Comparison of ENCODE assay signal across 8 mouse cellular contexts in genomic region chr1:97833466-97834353, GRCm38 (mm10).
A peak's percentile ranks its signal among the peaks of the same experiment; 100 is the strongest.
DNase-seq lines count a peak whose midpoint lies in the region; ATAC-seq and TF ChIP-seq lines count a peak whose summit lies in the region.

No protein-coding gene starts in this region.

- H3K9ac ChIP-seq in intestine, embryonic 14.5 days (ENCODE audit: low read length), result no peak overlapping the region
- H3K9ac ChIP-seq in intestine, postnatal 0 days (ENCODE audit: low read depth, low read length), result no peak overlapping the region
- no peak overlapping the region for H3K9ac ChIP-seq in heart, adult 2 months (ENCODE audit: low read depth, low read length)

- no peaks in the 10 kb centered on the region for H3K27me3 ChIP-seq in intestine, embryonic 14.5 days (replicated peaks; ENCODE audit: control insufficient read depth, insufficient read depth, low read length)
- no peaks in the 10 kb centered on the region for H3K27me3 ChIP-seq in intestine, postnatal 0 days (replicated peaks; ENCODE audit: control insufficient read depth, insufficient read depth, low read length)
- H3K27me3 ChIP-seq in heart, adult 2 months (ENCODE audit: control insufficient read depth, insufficient read depth, low read length), result no peaks in the 10 kb centered on the region
- H3K27me3 ChIP-seq in small intestine, adult 2 months (ENCODE audit: control insufficient read depth, insufficient read depth, low read length), result no peaks in the 10 kb centered on the region

- H3K4me1 ChIP-seq in intestine, embryonic 14.5 days (replicated peaks; ENCODE audit: control insufficient read depth, insufficient read depth, low read length), result no peaks in the 10 kb centered on the region
- H3K4me1 ChIP-seq in intestine, postnatal 0 days (replicated peaks; ENCODE audit: control insufficient read depth, insufficient read depth, low read length), result no peaks in the 10 kb centered on the region
- H3K4me1 ChIP-seq in heart, adult 2 months (ENCODE audit: control insufficient read depth, insufficient read depth, low read length), result peaks cover 8% of the 10 kb centered on the region
- no peaks in the 10 kb centered on the region for H3K4me1 ChIP-seq in small intestine, adult 2 months (ENCODE audit: control insufficient read depth, insufficient read depth, insufficient read length, low read length)

- no peak for TF ChIP-seq EP300 in heart, adult 2 months (IDR thresholded peaks at IDR 0.05; ENCODE audit: insufficient read depth, low read depth, low read length)

- no peaks in the 10 kb centered on the region for H3K79me2 ChIP-seq in heart, adult 2 months (replicated peaks; ENCODE audit: control insufficient read depth, insufficient read depth, low read length)

- peak overlapping the region; percentile 16; the same call in 1 of the 2 replicates for H3K27ac ChIP-seq in intestine, embryonic 14.5 days (ENCODE audit: low read depth)
- H3K27ac ChIP-seq in intestine, postnatal 0 days (ENCODE audit: low read depth, low read length), result no peak overlapping the region
- peak overlapping the region; percentile 44 for H3K27ac ChIP-seq in heart, adult 2 months
- peak overlapping the region; percentile 37; the same call in 1 of the 2 replicates for H3K27ac ChIP-seq in small intestine, adult 2 months (ENCODE audit: insufficient read depth, low read depth, low read length)

- ATAC-seq in intestine, embryonic 14.5 days (replicated peaks; ENCODE audit: low FRiP score, low TSS enrichment, low read depth), result no peak
- no peak for ATAC-seq in intestine, postnatal 0 days
- no peak for ATAC-seq in erythroid progenitor cell, adult 5-6 weeks (replicated peaks; ENCODE audit: low FRiP score, poor library complexity, severe bottlenecking)

- WGBS in intestine, embryonic 14.5 days, result 80% methylated on average over 5 of the region's 5 CpGs
- 61% methylated on average over 5 of the region's 5 CpGs for WGBS in intestine, postnatal 0 days
- 34% methylated on average over 5 of the region's 5 CpGs for WGBS in heart, adult 2 months
- WGBS in small intestine, adult 2 months, result 74% methylated on average over 5 of the region's 5 CpGs

- intact Hi-C loops in heart, adult 2 months (cut with DNase I), result no loop called here

- DNase-seq in intestine, embryonic 14.5 days (ENCODE audit: low spot score), result no peak
- DNase-seq in cerebellum, postnatal 14 days, result peak; percentile 83 to 89
- peak; percentile 39 to 51 for DNase-seq in heart, adult 2 months
- DNase-seq in kidney, postnatal 4 days, result peak; percentile 46 to 72
- no peak for DNase-seq in spleen, adult 18-20 months

- H3K4me3 ChIP-seq in intestine, embryonic 14.5 days (ENCODE audit: low read depth, low read length), result no peak overlapping the region
- H3K4me3 ChIP-seq in intestine, postnatal 0 days (ENCODE audit: low read depth, low read length), result no peak overlapping the region
- no peak overlapping the region for H3K4me3 ChIP-seq in heart, adult 2 months
- no peak overlapping the region for H3K4me3 ChIP-seq in small intestine, adult 2 months (ENCODE audit: low read depth, low read length)

- no peak for TF ChIP-seq CTCF in intestine, postnatal 0 days (IDR thresholded peaks at IDR 0.05; ENCODE audit: low read depth)
- TF ChIP-seq CTCF in heart, adult 2 months (IDR thresholded peaks at IDR 0.05), result no peak
- TF ChIP-seq CTCF in small intestine, adult 2 months (IDR thresholded peaks at IDR 0.05; ENCODE audit: extremely low read depth, insufficient read length, insufficient replicate concordance, low read depth, low read length), result no peak

- 0 out of 2 replicates have a peak, but pooled peaks cover 2% of the 10 kb centered on the region for H3K36me3 ChIP-seq in intestine, embryonic 14.5 days (ENCODE audit: control insufficient read depth, insufficient read depth, low read length)
- H3K36me3 ChIP-seq in intestine, postnatal 0 days (ENCODE audit: control insufficient read depth, insufficient read depth), result peaks cover 7% of the 10 kb centered on the region; the same call in 1 of the 2 replicates
- peaks cover 13% of the 10 kb centered on the region for H3K36me3 ChIP-seq in heart, adult 2 months (ENCODE audit: control insufficient read depth, insufficient read depth, low read length)
- H3K36me3 ChIP-seq in small intestine, adult 2 months (ENCODE audit: control insufficient read depth, insufficient read depth, low read length), result no peaks in the 10 kb centered on the region

- no peak for TF ChIP-seq POLR2A in heart, adult 2 months (IDR thresholded peaks at IDR 0.05; ENCODE audit: insufficient read depth, low read depth, low read length)
- TF ChIP-seq POLR2A in small intestine, adult 2 months (IDR thresholded peaks at IDR 0.05; ENCODE audit: low read depth, low read length), result no peak

- no peak overlapping the region for H3K4me2 ChIP-seq in intestine, embryonic 14.5 days (ENCODE audit: low read length)
- no peak overlapping the region for H3K4me2 ChIP-seq in intestine, postnatal 0 days (replicated peaks; ENCODE audit: low read depth)

- no peaks in the 10 kb centered on the region for H3K9me3 ChIP-seq in intestine, embryonic 14.5 days (ENCODE audit: control insufficient read depth, low read length)
- H3K9me3 ChIP-seq in intestine, postnatal 0 days (ENCODE audit: control insufficient read depth), result no peaks in the 10 kb centered on the region

Comparison
In these comparisons a context has a peak if more than half of its experiments do, and no peak if none do; other contexts are left out.
1. DNase-seq: peak in cerebellum, postnatal 14 days (2 of 2), heart, adult 2 months (2 of 2) and kidney, postnatal 4 days (2 of 2); none in intestine, embryonic 14.5 days (single experiment) and spleen, adult 18-20 months (0 of 2).